Mouse (Mus musculus) erythroblast, embryonic 14.5 days (primary cell): ENCODE data around the gene Atoh8.

ENCODE experiments used
- GATA1 ChIP-seq: IDR thresholded peaks from 2 replicates; pipeline ENCODE4 v1.6.1; 2012; ENCODE audit warnings: low read length, inconsistent platforms, mixed read lengths
- TAL1 ChIP-seq: IDR thresholded peaks from 3 replicates; pipeline ENCODE4 v1.6.1; 2012; ENCODE audit warnings: low read length, inconsistent platforms, mixed read lengths

- TF ChIP-seq GATA1 (no peak), TAL1 (no peak)
Measured at GRCm38 (mm10) chr6:72177417-72177816, 58.0 kb downstream of the Atoh8 start.
